Mouse (Mus musculus) CH12.LX (cell line): ENCODE measurements around the gene BC030499. TPM values are rescaled to one million over a fixed set of nuclear protein-coding genes. Genes with fewer than 3 reads are reported as not detected.

Experiments
- DNase-seq: peaks from one replicate; pipeline ENCODE4 v3.0.0-alpha.2; 2013; ENCODE audit errors: extremely low read depth
- H3K27ac ChIP-seq: 2 replicates; pipeline ENCODE4 v1.5.1; 2012; ENCODE audit warnings: low read depth, mild to moderate bottlenecking, control low read depth, moderate library complexity; ENCODE audit not compliant: insufficient read depth
- H3K27me3 ChIP-seq: replicated peaks from 2 replicates; pipeline ENCODE3; 2012; ENCODE audit warnings: inconsistent platforms
- H3K36me3 ChIP-seq, 2 experiments: replicated peaks in 1 of 2; 2 replicates each; pipeline versions ENCODE3 to v1.6.1; 2012; ENCODE audit warnings: inconsistent platforms in 1 of 2, low read length in 1 of 2, mild to moderate bottlenecking in 1 of 2, mixed read lengths in 1 of 2, moderate library complexity in 1 of 2; ENCODE audit not compliant: control insufficient read depth in 1 of 2, insufficient read depth in 1 of 2
- H3K4me1 ChIP-seq, 2 experiments: 2 replicates each; pipeline ENCODE4 v1.6.1; 2012; ENCODE audit warnings: inconsistent platforms in 1 of 2, moderate library complexity in 1 of 2; ENCODE audit not compliant: insufficient read depth in 2 of 2, control insufficient read depth in 1 of 2
- H3K4me2 ChIP-seq: 2 replicates; pipeline ENCODE4 v1.6.1; 2012; ENCODE audit warnings: low read depth, mild to moderate bottlenecking, control low read depth; ENCODE audit not compliant: poor library complexity, insufficient read depth, severe bottlenecking
- H3K4me3 ChIP-seq, 3 experiments: fragments of 150-350 bp in 1 of 3; sonication (generic) in 1 of 3; replicated peaks in 1 of 3; 2 replicates each; pipeline versions ENCODE3 to v1.5.1; 2011 to 2012; ENCODE audit warnings: low read depth in 2 of 3, low read length in 2 of 3, mild to moderate bottlenecking in 2 of 3, moderate library complexity in 2 of 3, control low read depth in 1 of 3, improper control_type of control experiment in 1 of 3, inconsistent platforms in 1 of 3, mixed read lengths in 1 of 3; ENCODE audit not compliant: poor library complexity in 1 of 3
- H3K79me2 ChIP-seq: replicated peaks from 2 replicates; pipeline ENCODE4 v1.6.1; 2012; ENCODE audit warnings: mild to moderate bottlenecking, moderate library complexity; ENCODE audit not compliant: control insufficient read depth, poor library complexity, insufficient read depth, severe bottlenecking; ENCODE audit errors: extremely low read depth
- H3K9ac ChIP-seq: 2 replicates; pipeline ENCODE4 v1.6.1; 2012; ENCODE audit warnings: low read depth, mild to moderate bottlenecking, control low read depth, moderate library complexity; ENCODE audit not compliant: insufficient read depth
- H3K9me3 ChIP-seq: replicated peaks from 2 replicates; pipeline ENCODE3; 2012; ENCODE audit warnings: low read length, inconsistent platforms, mixed read lengths
- BHLHE40 ChIP-seq: IDR thresholded peaks from 2 replicates; pipeline ENCODE4 v1.6.1; 2011; ENCODE audit warnings: mild to moderate bottlenecking, low read depth, low read length, improper control_type of control experiment
- CHD2 ChIP-seq: IDR thresholded peaks from 2 replicates; pipeline ENCODE4 v1.6.1; 2011; ENCODE audit warnings: low read length, improper control_type of control experiment
- CTCF ChIP-seq, 2 experiments: IDR thresholded peaks in 1 of 2; conservative IDR thresholded peaks in 1 of 2; 2 replicates each; pipeline ENCODE4 v1.5.1; 2011 to 2012; ENCODE audit warnings: low read depth in 2 of 2, low read length in 2 of 2, improper control_type of control experiment in 1 of 2, inconsistent platforms in 1 of 2, mild to moderate bottlenecking in 1 of 2, moderate library complexity in 1 of 2
- ELF1 ChIP-seq: IDR thresholded peaks from 2 replicates; pipeline ENCODE4 v1.6.1; 2014; ENCODE audit warnings: low read depth, mild to moderate bottlenecking, inconsistent platforms, low read length, improper control_type of control experiment
- EP300 ChIP-seq: IDR thresholded peaks from 2 replicates; pipeline ENCODE4 v1.6.1; 2011; ENCODE audit warnings: low read length, improper control_type of control experiment
- GABPA ChIP-seq: IDR thresholded peaks from 2 replicates; pipeline ENCODE4 v1.6.1; 2012; ENCODE audit warnings: low read depth, low read length, improper control_type of control experiment, inconsistent platforms; ENCODE audit not compliant: insufficient replicate concordance
- IRF4 ChIP-seq: IDR thresholded peaks from 2 replicates; pipeline ENCODE4 v1.6.1; 2014; ENCODE audit warnings: low read depth, mild to moderate bottlenecking, inconsistent platforms, low read length, improper control_type of control experiment
- MEF2A ChIP-seq: IDR thresholded peaks from 2 replicates; pipeline ENCODE4 v1.6.1; 2014; ENCODE audit warnings: low read depth, mild to moderate bottlenecking, inconsistent platforms, low read length, improper control_type of control experiment, borderline replicate concordance
- MXI1 ChIP-seq: IDR thresholded peaks from 2 replicates; pipeline ENCODE4 v1.6.1; 2011; ENCODE audit warnings: mild to moderate bottlenecking, low read depth, low read length, improper control_type of control experiment
- MYC ChIP-seq: IDR thresholded peaks from 2 replicates; pipeline ENCODE4 v1.6.1; 2011; ENCODE audit warnings: low read depth, mild to moderate bottlenecking, improper control_type of control experiment, low read length
- NELFE ChIP-seq: IDR thresholded peaks from 2 replicates; pipeline ENCODE4 v1.6.1; 2011; ENCODE audit warnings: low read depth, low read length, improper control_type of control experiment
- NRF1 ChIP-seq: IDR thresholded peaks from 2 replicates; pipeline ENCODE4 v1.6.1; 2014; ENCODE audit warnings: low read depth, mild to moderate bottlenecking, inconsistent platforms, low read length, improper control_type of control experiment, moderate library complexity
- POLR2A ChIP-seq: IDR thresholded peaks from 2 replicates; pipeline ENCODE4 v1.6.1; 2011; ENCODE audit warnings: low read depth, mild to moderate bottlenecking, improper control_type of control experiment, low read length
- POLR2AphosphoS2 ChIP-seq: IDR thresholded peaks from 2 replicates; pipeline ENCODE4 v1.6.1; 2011; ENCODE audit warnings: low read depth, low read length, improper control_type of control experiment
- RCOR1 ChIP-seq: conservative IDR thresholded peaks from 2 replicates; pipeline ENCODE4 v1.6.1; 2012; ENCODE audit warnings: low read depth, mild to moderate bottlenecking, inconsistent platforms, low read length, improper control_type of control experiment
- SIN3A ChIP-seq: IDR thresholded peaks from 2 replicates; pipeline ENCODE4 v1.6.1; 2012; ENCODE audit warnings: low read length, improper control_type of control experiment, inconsistent platforms
- SMC3 ChIP-seq: IDR thresholded peaks from 2 replicates; pipeline ENCODE4 v1.6.1; 2011; ENCODE audit warnings: low read depth, low read length, improper control_type of control experiment
- TBP ChIP-seq: conservative IDR thresholded peaks from 2 replicates; pipeline ENCODE4 v1.6.1; 2011; ENCODE audit warnings: low read depth, low read length, improper control_type of control experiment
- TCF12 ChIP-seq: IDR thresholded peaks from 2 replicates; pipeline ENCODE4 v1.6.1; 2014; ENCODE audit warnings: low read depth, mild to moderate bottlenecking, inconsistent platforms, low read length, improper control_type of control experiment
- UBTF ChIP-seq: IDR thresholded peaks from 2 replicates; pipeline ENCODE4 v1.6.1; 2012; ENCODE audit warnings: low read depth, mild to moderate bottlenecking, inconsistent platforms, low read length, improper control_type of control experiment, moderate library complexity
- USF1 ChIP-seq: IDR thresholded peaks from 2 replicates; pipeline ENCODE4 v1.6.1; 2014; ENCODE audit warnings: low read depth, mild to moderate bottlenecking, inconsistent platforms, low read length, improper control_type of control experiment
- ZKSCAN1 ChIP-seq: IDR thresholded peaks from 2 replicates; pipeline ENCODE4 v1.6.1; 2012; ENCODE audit warnings: low read depth, inconsistent platforms, low read length, improper control_type of control experiment, borderline replicate concordance
- ZMIZ1 ChIP-seq: IDR thresholded peaks from 2 replicates; pipeline ENCODE4 v1.6.1; 2012; ENCODE audit warnings: low read depth, mild to moderate bottlenecking, inconsistent platforms, low read length, improper control_type of control experiment
- ZNF384 ChIP-seq: IDR thresholded peaks from 2 replicates; pipeline ENCODE4 v1.6.1; 2012; ENCODE audit warnings: low read depth, low read length, improper control_type of control experiment, inconsistent platforms
- dilution Hi-C: fragments of 300-500 bp; cut with MboI; formaldehyde crosslinking; loops from 2 replicates; pipeline ENCODE4 v1.14.3; 2020; ENCODE audit warnings: low sequenced_read_pairs; ENCODE audit not compliant: extremely low pct_unique_long_range_greater_than_20kb, extremely low pct_ligation_motif_present
- in situ Hi-C: fragments of 300-500 bp; cut with MboI; formaldehyde crosslinking; loops from 3 replicates; pipeline ENCODE4 v1.14.3; 2019; ENCODE audit warnings: low sequenced_read_pairs, low pct_ligation_motif_present, low pct_unique_long_range_greater_than_20kb, mixed read lengths
- polyA plus RNA-seq: library from polyadenylated mRNA; unstranded; fragments of >175 nt; gene quantifications from 2 replicates; pipeline ENCODE4 v1.2.1, GENCODE M21; 2012; ENCODE audit warnings: low read depth; ENCODE audit not compliant: insufficient read length
- total RNA-seq, 2 experiments: library from RNA; depleted of rRNA; stranded (reverse); fragments of 300-350 nt in 1 of 2; fragments of >200 nt in 1 of 2; gene quantifications; 2 replicates each; pipeline ENCODE4 v1.2.3; 2012 to 2014

The BC030499 gene
- total and polyA plus RNA-seq, 3 experiments, result 0.81 to 1.3 (median 1.1) TPM

DNA sequence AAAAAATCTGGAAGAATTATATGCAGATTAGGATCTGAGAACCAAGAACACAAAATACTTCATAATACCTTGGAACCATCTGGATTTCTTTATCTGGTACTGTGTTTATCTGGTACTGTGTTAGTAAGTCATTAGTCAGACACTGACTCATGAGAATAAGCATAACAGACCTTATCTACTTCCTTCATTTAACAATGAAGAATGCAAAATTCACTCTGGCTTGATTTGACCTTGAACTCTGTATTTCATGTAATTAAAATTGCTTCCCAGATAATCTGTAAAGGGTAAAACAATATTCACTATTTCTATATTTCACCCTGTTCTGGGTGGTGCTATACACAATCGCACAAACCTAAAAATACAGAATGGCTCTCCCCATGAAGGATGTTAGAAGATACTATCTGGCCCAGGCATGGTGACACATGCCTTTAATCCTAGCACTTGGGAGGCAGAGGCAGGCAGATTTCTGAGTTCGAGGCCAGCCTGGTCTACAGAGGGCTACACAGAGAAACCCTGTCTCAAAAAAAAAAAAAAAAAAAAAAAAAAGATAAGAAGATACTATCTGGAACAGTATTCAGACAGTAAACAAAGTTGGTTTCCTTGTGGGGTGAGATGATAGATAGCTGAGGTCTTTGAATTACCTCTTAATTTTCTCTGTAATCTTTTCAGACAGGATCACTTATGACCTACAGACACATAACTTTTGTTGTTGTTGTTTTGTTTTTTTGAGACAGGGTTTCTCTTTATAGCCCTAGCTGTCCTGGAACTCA lies 30.0 kb upstream of the BC030499 start:
- H3K9ac ChIP-seq, result no peak overlapping the region; the same call in 1 of the 2 replicates
- peak overlapping the region; percentile 0; the same call in 1 of the 2 replicates for H3K4me2 ChIP-seq
- H3K36me3 ChIP-seq, result peaks cover 23 to 32% of the 10 kb centered on the region in 2 experiments
- H3K27me3 ChIP-seq, result peaks cover 7% of the 10 kb centered on the region
- in situ Hi-C loops, result no loop called here
- H3K27ac ChIP-seq, result no peak overlapping the region
- H3K79me2 ChIP-seq, result peaks cover 19% of the 10 kb centered on the region
- TF ChIP-seq ZNF384 (peak; percentile 51), USF1 (no peak), UBTF (0 out of 2 replicates have a peak, but pooled peaks have one; percentile 1), TCF12 (no peak), CTCF (conservative IDR thresholded peaks at IDR 0.05 in 1 of 2, IDR thresholded peaks at IDR 0.05 in 1 of 2; ENCODE audit: low read depth in 2 of 2, low read length in 2 of 2) (no peak), EP300 (no peak), GABPA (no peak)
- no peaks in the 10 kb centered on the region for H3K9me3 ChIP-seq
- dilution Hi-C loops, result no loop called here
- H3K4me1 ChIP-seq, result peaks cover 0 to 17% of the 10 kb centered on the region in 2 experiments; a peak in 2 of 4 replicates
- H3K4me3 ChIP-seq, result no peak overlapping the region
- no peak for DNase-seq

DNA sequence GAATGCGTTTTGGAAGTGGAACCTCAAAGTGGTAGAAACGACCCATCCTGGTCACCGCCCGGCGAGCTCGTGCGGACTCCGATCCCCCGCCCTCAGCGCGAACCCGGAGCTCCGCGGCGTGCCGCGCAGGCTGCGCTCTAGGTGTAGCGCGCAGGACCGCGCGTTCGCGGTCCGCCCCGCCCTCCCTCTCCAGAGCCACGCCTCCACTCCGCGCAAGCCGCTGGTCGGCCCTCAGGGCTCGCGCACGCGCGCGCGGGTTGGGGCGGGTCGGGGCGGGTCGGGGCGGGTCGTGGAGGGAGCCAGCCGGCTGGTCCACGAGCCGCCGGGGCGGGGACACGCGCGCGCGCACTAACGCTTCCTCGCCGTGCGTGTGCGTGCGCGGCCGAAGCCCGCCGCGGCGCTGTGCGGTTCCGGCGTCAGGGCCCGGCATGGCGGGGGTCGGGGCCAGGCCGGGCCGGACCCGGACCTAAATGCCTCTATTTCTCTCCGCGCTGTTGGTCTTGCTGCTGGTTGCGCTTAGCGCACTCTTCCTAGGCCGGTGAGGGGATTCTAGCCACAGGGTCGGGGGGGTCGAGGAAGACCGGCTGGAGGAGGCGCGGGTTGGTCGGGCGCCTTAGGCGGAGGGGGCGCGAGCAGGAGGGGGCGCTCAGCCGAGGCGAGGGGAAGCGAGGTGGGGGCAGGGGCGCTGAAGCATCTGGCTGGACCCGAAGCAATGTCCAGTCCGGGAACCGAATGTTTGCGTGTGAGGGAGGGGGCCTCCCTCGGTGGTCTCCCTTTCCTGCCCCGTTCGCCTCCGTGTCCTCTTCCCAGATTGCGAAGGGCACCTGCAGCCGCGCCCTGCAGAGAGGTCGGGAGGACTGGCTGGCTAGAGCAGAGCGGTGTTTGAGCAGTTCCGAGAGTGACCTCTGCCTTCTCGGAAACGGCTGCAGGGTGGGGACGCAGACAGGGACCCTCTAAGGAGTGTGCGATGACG lies 29.0 kb upstream of the BC030499 start, which contains the start of gene 2610507B11Rik:
TSS of gene 2610507B11Rik (plus strand) at position 373 of the 973 bp plus-strand sequence.
- Histone ChIP-seq H3K9me3 (no peaks in the 10 kb centered on the region), H3K36me3 (peaks cover 31 to 37% of the 10 kb centered on the region in 2 experiments), H3K4me2 (peak within 1 kb of the TSS; percentile 85), H3K27me3 (peaks cover 7% of the 10 kb centered on the region), H3K9ac (peak within 1 kb of the TSS; percentile 89), H3K79me2 (peaks cover 22% of the 10 kb centered on the region), H3K27ac (peak within 1 kb of the TSS; percentile 36), H3K4me1 (peaks cover 0 to 17% of the 10 kb centered on the region in 2 experiments; a peak in 2 of 4 replicates), H3K4me3 (peak within 1 kb of the TSS; percentile 74 to 88 (median 84))
- peak; percentile 93 for DNase-seq
- in situ Hi-C loops (no loop called here), dilution Hi-C loops (no loop called here)
- TF ChIP-seq UBTF (peak; percentile 15; the same call in 1 of the 2 replicates), TCF12 (peak; percentile 98), GABPA (no peak), POLR2AphosphoS2 (peak; percentile 56; the same call in 1 of the 2 replicates), CTCF (conservative IDR thresholded peaks at IDR 0.05 in 1 of 2, IDR thresholded peaks at IDR 0.05 in 1 of 2; ENCODE audit: low read depth in 2 of 2, low read length in 2 of 2) (peak in 1 of 2 experiments; percentile 45; a peak in 2 of 4 replicates), MYC (no peak), TBP (0 out of 2 replicates have a peak, but pooled peaks have one; percentile 11), NRF1 (peak; percentile 88), SMC3 (no peak), SIN3A (peak; percentile 80), NELFE (peak; percentile 99), POLR2A (peak; percentile 98), ZKSCAN1 (no peak), ELF1 (peak; percentile 54; the same call in 1 of the 2 replicates), CHD2 (peak; percentile 53; the same call in 1 of the 2 replicates), BHLHE40 (peak; percentile 74), RCOR1 (no peak; the same call in 1 of the 2 replicates), MXI1 (peak; percentile 92), MEF2A (peak; percentile 25; the same call in 1 of the 2 replicates), ZMIZ1 (peak; percentile 70; the same call in 1 of the 2 replicates), IRF4 (peak; percentile 5; the same call in 1 of the 2 replicates)
